Mouse (Mus musculus) ovary, adult 10 weeks (tissue): ENCODE data around the gene Ptk6. TPM values are rescaled to one million over a fixed set of nuclear protein-coding genes. Genes with fewer than 3 reads are reported as not detected.

Experiments
- polyA plus RNA-seq: library from polyadenylated mRNA; stranded (reverse); fragments of 350-450 nt; fragmentation: Illumina TruSeq; extraction: RNeasy Lipid Tissue Mini Kit (QIAGEN cat#74804); gene quantifications from one replicate; pipeline ENCODE4 v1.2.3, GENCODE M21; 2014

Gene Ptk6
- polyA plus RNA-seq: not detected

DNA sequence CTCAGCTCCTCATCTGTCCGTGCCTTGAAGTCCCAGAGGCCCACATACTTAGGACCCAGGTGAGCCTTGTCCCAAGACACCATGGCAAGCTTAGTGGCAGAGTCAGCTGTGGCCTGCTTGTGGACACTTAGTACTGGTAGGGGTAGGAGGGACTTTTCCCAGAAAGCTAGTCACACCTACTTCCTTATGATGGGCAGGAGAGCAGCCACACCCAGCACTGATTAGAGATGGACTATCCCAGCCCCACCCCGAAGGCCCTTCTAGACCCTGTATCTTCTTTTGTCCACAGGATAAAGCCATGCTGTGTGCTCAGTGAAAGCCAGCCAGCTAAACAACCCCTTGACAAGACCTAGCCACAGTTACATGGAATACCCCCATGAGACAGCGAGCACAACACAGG lies at the start of gene Ptk6:
TSS of gene Ptk6 (minus strand) at position 368 of the 400 bp plus-strand sequence.

DNA sequence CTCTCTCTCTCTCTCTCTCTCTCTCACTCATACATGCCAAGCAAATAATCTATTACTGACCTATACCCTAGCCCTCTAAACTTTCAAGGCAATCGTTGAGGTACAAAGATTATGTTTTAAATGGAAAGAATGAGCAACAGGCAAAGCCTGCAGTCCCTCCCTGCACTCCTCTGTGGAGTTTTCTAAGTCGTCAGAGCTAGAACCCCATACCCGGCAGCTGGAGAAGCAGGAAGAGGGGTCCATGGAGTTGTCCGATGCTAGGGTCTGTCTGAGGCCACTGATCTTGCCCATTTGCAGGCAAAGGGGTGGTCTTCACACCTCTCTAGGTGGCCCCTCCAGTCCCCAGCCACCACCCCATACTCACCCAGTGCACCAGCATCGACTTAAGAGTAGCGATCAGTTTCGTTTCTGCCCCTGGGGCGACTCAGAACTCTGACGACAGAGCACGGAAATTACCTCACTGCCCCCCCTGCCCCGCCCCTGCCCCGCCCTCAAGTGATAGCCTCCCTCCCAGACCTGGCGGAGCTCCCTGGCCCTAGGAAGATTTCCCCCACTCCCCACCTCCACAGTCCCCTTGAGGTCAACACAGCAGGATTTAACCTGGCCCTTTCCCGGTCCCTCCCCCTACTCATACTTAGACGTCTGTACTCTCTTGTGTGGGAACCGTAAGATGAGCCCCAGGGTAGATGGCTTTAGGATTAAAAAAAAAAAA lies 39.2 kb upstream of the Ptk6 start, which contains the start of gene Helz2:
TSS of gene Helz2 (minus strand) at position 426 of the 712 bp plus-strand sequence.

DNA sequence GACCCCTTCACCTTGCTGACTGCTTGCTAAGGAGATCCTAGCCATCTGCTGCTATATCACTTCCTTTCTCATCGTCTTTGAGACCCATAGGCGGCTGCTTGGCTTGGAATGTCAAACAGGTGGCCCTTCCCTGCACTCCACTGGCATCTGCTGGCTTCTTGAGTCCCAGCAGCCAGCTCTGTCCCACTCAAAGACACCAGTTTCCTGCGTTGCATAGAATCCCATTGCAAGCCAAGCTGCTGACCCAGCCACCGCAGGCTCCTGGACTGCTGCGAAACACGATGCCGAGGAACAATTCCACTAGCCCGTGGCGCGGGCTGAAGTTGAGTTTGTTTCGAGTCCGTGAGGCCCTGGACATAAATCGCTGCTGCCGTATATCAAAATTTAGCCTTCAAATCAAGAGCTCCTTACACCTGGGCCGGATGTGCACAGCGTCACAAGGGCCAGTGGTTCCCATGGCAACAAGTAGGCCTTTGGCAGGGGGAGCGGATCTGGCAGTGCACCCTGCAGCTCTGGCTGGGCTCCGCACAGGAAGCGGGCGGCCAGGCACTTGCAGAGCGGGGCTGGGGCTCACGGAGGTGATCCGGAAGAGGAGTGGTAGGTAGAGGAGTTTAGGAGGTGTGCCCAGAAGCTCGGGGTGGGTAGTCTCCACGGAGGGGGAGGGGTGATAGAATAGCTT lies 17.1 kb upstream of the Ptk6 start, which contains the start of gene Fndc11:
TSS of gene Fndc11 (plus strand) at position 476 of the 679 bp plus-strand sequence.

DNA sequence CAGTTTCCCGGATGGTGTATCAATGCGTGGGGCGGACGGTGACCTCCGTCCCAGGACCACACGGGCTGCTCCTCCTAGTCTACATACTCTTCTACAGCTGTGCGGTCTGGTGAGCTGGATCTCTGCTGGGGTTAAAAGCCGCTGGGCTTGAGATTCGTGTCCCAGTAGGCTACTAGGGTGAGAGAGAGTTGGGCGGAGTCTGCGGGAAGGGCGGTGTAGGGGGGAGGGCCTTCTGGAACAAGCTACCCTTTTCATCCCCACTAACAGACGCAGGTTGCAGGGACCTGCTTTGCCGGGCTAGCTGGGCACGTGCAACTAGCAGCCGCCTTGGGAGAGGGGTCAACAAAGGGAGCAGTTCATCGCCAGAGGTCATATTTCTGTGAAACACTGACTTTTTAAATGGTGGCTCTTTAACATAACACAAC lies 10.4 kb upstream of the Ptk6 start, which contains the start of gene Srms:
TSS of gene Srms (minus strand) at position 165 of the 425 bp plus-strand sequence.

DNA sequence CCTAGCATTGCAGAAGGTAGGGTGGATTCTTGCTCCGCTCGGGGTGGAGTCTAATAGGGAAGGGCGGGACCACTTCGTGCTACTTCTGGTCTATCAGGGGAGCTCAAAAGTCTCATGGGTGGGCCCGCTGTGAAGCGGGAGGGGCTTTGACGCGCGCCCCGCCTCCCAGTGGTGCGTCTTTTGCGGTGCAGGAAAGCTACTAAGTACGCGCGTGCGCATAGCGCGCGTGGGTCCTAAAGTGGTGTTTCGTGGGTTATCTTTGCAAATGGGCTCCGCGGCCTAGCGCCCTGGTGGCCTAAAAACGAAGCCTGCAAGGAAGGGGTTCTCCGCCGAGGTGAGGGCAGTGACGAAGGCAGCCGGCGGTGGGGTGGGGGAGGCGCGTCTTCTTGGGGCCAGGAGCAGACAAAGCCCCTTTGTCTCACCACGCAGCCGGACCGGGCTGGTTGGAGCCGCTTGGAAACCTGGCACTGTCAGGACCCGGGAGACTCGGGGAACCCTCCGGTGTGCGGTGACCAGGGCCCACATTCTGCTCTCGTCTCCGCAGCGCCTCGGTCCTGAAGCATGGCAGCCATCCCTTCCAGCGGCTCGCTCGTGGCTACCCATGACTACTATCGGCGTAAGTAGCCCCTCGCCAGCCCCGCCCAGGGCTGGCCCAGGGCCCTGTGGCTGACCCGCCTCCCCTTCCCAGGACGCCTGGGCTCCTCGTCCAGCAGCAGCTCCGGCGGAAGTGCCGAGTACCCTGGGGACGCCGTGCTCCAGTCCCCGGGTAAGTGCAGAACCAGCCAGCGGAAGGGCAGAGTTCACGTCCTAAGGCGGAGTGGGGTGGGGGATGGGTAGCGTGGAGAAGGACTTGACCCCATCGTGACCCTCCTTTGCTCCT lies 15.2 kb downstream of the Ptk6 start, which contains the start of gene Ppdpf:
TSS of gene Ppdpf (plus strand) at position 127 of the 880 bp plus-strand sequence.

DNA sequence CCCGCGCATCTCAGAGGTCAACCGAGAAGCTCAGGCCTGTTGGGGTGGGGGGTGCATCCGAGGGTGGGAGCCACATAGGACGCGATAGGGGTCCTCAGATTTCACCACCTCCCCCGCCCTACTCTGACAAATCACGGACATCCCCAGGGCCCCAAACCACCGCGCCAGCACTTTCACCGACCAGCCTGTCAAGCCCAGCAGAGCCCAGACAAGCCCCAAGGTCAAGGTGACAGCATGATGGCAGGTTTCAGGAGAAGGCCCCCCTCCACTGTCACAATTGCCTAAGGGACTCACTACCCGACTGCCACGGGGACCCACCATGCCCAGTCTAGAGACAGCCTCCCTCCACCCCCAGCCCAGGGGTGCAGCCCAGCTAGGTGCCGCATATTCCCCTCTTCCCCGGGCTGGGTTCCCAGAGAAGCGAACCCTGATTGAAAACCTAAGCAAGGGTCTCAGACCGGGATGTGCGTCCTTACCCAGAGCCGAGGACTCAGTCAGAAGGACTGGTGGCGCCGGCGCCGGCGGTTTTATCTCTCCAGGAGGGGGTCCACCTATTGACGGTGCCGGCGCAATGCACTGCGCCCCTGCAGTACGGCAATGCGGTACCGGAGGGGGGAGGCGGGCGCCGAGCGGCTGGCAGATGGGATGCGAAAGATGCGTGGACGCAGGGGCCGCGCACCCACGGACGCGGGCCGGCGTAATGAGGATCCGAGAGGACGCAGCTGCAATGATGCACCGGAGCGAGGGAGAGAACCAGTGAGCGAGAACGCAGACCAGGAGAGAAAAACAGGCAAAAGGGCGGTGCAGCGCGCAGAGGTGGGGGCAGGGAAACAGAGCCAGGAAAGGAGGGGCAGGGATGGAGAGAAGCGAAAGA lies 46.1 kb downstream of the Ptk6 start, which contains the start of gene Eef1a2:
TSS of gene Eef1a2 (minus strand) at position 767 of the 874 bp plus-strand sequence.

Other genes with a start within 250 kb of the Ptk6 start
- 1.0 TPM for gene Nkain4, start 248.1 kb downstream of the Ptk6 start, polyA plus RNA-seq
- 3.4 TPM for gene Arfgap1, start 235.6 kb downstream of the Ptk6 start, polyA plus RNA-seq
- not detected for gene Col20a1, start 216.3 kb downstream of the Ptk6 start, polyA plus RNA-seq
- gene Chrna4, start 159.2 kb downstream of the Ptk6 start, polyA plus RNA-seq: 1.3 TPM
- not detected for gene Kcnq2, start 67.5 kb downstream of the Ptk6 start, polyA plus RNA-seq
- gene Eef1a2, start 45.8 kb downstream of the Ptk6 start, polyA plus RNA-seq: not detected
- gene Ppdpf, start 15.5 kb downstream of the Ptk6 start, polyA plus RNA-seq: 7.9 TPM
- gene Srms, start 10.4 kb upstream of the Ptk6 start, polyA plus RNA-seq: not detected
- not detected for gene Fndc11, start 17.2 kb upstream of the Ptk6 start, polyA plus RNA-seq
- 1.2 TPM for gene Helz2, start 39.2 kb upstream of the Ptk6 start, polyA plus RNA-seq
- gene Gmeb2, start 85.2 kb upstream of the Ptk6 start, polyA plus RNA-seq: 5.6 TPM
- not detected for gene Stmn3, start 111.7 kb upstream of the Ptk6 start, polyA plus RNA-seq
- gene Rtel1, start 117.0 kb upstream of the Ptk6 start, polyA plus RNA-seq: 7.9 TPM
- 0.86 TPM for gene Zgpat, start 162.1 kb upstream of the Ptk6 start, polyA plus RNA-seq
- gene Arfrp1, start 162.6 kb upstream of the Ptk6 start, polyA plus RNA-seq: 28.3 TPM
- 0.88 TPM for gene Lime1, start 177.3 kb upstream of the Ptk6 start, polyA plus RNA-seq